Mouse (Mus musculus) cortical plate, adult 2 months (tissue): ENCODE results near the gene Epn3.

ENCODE experiments used
- CTCF ChIP-seq: fragments of 200-500 bp; IDR thresholded peaks from 2 replicates; pipeline ENCODE4 v1.5.1; 2011; ENCODE audit warnings: mild to moderate bottlenecking, control low read depth, low read length; ENCODE audit not compliant: insufficient read depth; ENCODE audit errors: extremely low read depth
- POLR2A ChIP-seq: fragments of 200-500 bp; IDR thresholded peaks from 2 replicates; pipeline ENCODE4 v1.6.1; 2011; ENCODE audit warnings: mild to moderate bottlenecking, low read length, control low read depth; ENCODE audit not compliant: insufficient read depth; ENCODE audit errors: extremely low read depth

GRCm38 (mm10) chr11:94475722-94476121 is 24.1 kb downstream of the Epn3 start:
- TF ChIP-seq CTCF, result no peak
- TF ChIP-seq POLR2A, result no peak
